Mouse (Mus musculus) heart, adult 9 months (tissue): ENCODE measurements at regions not wholly inside any gene's neighbourhood (a gene's known extent, or its start where the extent isn't known, plus 50 kb on each side); places are given as distances from the start of the nearest gene placed in this dataset.

ENCODE experiments used
- DNase-seq, 2 experiments: peaks; one replicate each; pipeline ENCODE4 v3.0.0; 2022; ENCODE audit warnings: low spot score in 2 of 2

- DNase-seq: no peak
Observed at GRCm38 (mm10) chr8:127662776-127663499, 599.2 kb downstream of the Pard3 start.

GRCm38 (mm10) chr8:127666606-127667005 is 602.9 kb downstream of the Pard3 start:
- DNase-seq: peak; percentile 21 to 31

- DNase-seq: no peak
Observed at GRCm38 (mm10) chr8:127668991-127669390, 605.3 kb downstream of the Pard3 start.

- DNase-seq: no peak
Observed at GRCm38 (mm10) chr8:127674063-127674462, 610.4 kb downstream of the Pard3 start.

GRCm38 (mm10) chr8:127675377-127675776 is 611.7 kb downstream of the Pard3 start:
- no peak for DNase-seq

DNA sequence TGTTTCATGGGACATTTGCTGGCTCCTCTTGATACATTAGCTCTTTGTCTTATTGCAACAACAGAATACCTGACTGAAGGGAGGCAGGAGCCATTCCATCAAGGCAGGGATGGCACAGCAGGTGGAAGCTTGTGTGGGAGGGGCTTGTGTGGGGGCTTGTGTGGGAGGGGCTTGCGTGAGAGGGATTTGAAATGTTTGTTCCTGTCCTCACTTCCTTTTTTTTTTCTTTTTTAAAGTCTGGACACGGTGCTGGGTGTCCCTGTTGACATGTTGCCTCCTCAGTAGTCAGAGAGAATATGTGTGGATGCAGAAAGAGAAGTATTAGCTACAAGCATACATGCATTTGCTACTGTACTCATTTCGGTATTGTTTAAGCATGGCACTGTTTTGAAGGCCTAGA is 616.5 kb downstream of the Pard3 start:
- no peak for DNase-seq

DNA sequence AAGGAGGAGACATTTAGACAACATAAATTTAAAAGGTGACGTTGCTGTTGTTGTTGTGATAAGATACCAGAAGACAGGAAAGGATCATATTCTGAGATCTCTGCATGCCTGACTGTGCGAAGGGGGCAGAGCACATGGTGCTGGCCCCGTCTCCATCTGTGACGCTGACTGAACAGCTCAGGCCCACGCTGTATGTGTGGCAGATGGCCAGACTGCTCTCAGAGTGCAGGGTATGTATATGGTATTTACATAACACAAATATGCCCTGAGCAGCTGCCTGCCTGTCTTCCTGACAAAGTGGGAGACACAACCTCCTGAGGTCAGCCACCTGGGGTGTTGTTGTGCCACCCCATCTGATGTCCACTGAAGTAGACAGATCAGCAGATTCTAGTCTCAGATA is 620.5 kb downstream of the Pard3 start:
- DNase-seq: no peak

GRCm38 (mm10) chr8:127690792-127691191 is 627.1 kb downstream of the Pard3 start:
- DNase-seq: no peak

DNA sequence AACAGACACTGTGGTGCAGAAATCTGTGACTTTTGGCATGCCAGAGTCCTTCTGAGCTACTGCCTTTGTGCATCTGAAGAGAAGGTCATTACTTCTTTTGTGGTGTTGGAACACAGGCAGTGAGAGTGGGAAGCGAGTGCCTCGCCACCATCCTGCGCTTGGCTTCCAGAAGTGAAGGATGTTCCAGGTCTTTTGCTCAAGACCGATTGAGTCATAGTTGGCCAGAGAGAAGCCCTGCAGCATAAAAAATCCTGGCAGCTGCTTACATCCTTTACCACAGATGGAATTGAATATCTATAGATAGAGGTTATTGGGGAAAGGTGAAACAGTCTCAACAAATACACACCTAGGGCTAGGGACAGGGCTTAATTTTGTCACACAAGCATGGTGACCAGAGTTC is 634.7 kb downstream of the Pard3 start:
- DNase-seq: peak; percentile 34 to 36

- no peak for DNase-seq
Observed at GRCm38 (mm10) chr8:127704406-127704805, 640.7 kb downstream of the Pard3 start.

GRCm38 (mm10) chr8:127706051-127706835 is 642.5 kb downstream of the Pard3 start:
- peak; percentile 6 to 17 for DNase-seq

- no peak for DNase-seq
Observed at GRCm38 (mm10) chr8:127709439-127709838, 645.7 kb downstream of the Pard3 start.

- no peak for DNase-seq
Observed at GRCm38 (mm10) chr8:127715097-127715496, 643.3 kb upstream of the Nrp1 start.

DNA sequence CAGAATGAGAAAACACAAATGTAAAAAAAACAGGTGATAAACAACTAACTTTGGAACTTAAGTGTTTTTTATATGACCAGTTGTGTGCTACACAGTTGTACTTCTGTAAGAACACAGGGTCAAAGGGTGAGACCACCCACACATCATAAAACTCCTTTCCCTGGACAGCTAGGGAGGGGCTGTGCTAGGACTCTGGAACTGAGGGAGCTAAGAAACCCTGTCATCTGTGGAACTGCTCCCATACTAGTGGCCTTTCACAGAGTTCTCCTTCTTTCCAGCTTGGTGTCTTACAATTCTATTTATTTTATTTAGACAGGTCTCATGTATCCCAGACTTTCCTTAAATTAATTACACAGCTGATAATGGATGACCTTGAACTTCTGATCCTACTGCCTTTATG is 640.4 kb upstream of the Nrp1 start:
- DNase-seq: no peak

- DNase-seq: peak in 1 of 2 experiments; percentile 8
Observed at GRCm38 (mm10) chr8:127719881-127720280, 638.5 kb upstream of the Nrp1 start.

- no peak for DNase-seq
Observed at GRCm38 (mm10) chr8:127720593-127721290, 637.7 kb upstream of the Nrp1 start.

- DNase-seq: no peak
Observed at GRCm38 (mm10) chr8:127721624-127722023, 636.8 kb upstream of the Nrp1 start.

DNA sequence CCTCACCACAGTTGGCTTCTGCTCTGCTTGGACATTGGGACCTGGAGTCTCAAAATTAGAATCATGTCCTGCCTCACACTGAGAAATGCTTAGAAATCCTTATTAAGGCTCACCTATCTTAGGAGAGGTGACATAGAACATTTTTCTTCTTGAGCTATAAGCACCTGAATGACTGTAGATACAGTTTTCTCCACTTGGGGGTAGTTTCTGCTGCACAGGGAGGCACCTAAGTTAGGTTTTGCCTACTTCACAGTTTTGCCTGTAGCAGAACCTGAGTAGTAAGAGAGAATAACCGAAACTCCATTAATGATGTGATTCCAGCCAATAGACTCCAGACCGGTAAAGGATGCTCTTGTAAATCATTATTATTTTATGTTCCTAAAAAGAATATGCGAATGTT is 624.3 kb upstream of the Nrp1 start:
- DNase-seq: no peak

GRCm38 (mm10) chr8:127742236-127742635 is 616.2 kb upstream of the Nrp1 start:
- no peak for DNase-seq

DNA sequence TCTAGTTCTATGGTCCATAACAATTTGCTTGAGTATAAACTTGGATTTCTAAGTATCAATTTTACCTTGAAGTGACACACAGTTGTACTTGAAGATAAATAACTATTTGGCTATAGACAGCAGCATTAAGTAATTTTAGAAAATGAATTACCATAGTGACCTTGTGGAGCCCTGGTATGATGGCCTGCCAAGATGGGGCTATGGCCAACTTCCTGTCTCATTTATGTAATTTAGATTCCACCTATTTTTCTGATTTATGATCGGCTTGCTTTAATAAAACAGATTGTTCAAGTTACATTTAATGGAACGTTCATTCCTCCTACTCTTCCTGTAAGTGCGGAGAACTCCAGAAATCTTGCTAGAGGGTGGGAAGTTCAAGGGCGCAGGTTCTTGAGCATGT is 613.2 kb upstream of the Nrp1 start:
- no peak for DNase-seq

DNA sequence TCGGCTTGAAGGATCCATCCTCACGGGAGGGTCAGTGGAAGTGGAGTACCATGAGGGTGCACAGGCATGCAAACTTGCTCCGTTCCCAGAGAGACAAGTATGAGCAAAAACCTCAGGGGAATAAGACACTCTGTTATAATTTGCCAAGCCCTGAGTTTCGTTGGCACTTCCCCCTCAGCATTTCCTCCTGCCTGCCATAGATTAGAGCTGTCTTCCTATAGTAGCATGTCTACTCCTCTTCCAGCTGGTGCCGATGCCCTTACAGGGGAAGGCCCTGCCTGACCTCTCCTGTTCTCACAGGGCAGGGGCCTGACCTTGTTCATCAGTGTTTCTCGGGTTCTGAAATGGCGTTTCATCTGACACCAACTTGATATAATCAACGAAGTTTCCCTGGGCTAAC is 611.9 kb upstream of the Nrp1 start:
- no peak for DNase-seq

DNA sequence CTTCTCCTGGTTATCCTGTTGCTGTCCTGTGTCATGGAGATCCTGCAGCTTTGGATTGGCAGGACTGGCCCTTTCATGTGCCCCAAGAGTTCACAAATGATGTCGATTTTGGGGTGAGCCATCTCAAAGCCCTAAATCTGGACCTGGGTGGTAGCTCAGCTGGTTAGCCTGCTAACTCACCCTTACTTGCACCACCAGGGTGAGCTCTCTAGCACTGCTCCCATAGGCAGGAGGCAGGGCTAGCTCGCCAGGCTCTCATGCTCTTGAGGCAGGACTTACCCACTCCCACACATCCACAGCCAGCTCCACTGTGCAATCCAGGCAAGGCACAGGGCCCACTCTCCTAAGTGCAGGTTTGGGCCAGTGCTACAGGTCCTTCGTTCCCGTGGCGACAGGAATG is 605.5 kb upstream of the Nrp1 start:
- DNase-seq: no peak
